Mouse (Mus musculus): ENCODE measurements around the gene Stx1b.

DNA sequence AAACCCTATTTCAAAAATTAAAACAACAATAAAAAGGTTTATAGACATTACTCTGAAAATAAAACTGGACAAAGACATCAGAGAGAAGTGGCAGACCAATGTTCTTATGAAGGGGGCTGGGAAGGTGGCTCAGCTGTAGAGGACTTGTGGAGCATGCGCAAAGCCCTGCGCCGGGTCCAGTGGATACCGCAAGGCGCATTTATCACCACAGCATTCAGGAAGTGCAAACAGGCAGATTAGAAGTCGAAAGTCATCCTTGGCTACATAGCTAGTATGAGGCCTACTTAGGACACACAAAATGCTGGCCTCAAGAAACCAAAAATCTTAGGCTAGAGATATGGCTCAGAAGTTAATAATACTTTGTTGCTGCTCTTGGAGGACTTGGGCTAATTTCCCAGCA is 33.9 kb upstream of the Stx1b start:
- TF ChIP-seq POLR2A (IDR thresholded peaks at IDR 0.05; ENCODE audit: insufficient read depth, low read length) = no peak
- no peak for TF ChIP-seq CTCF (IDR thresholded peaks at IDR 0.05; ENCODE audit: low read depth, low read length)
